Mouse (Mus musculus): Measurements from ENCODE around the gene Hoxa6. TPM values are rescaled to one million over a fixed set of nuclear protein-coding genes. Genes with fewer than 3 reads are reported as not detected.

Hoxa6 gene
- polyA plus RNA-seq (2011; ENCODE audit: insufficient read depth, insufficient read length, low read depth, missing spikeins), result not detected in 2 replicates

- peak within 1 kb of the TSS; percentile 31 for H3K4me3 ChIP-seq (ENCODE audit: low read depth, low read length)
- H3K4me1 ChIP-seq (ENCODE audit: control insufficient read depth, insufficient read depth, low read length), result no peaks in the 10 kb centered on the region
- H3K9ac ChIP-seq (ENCODE audit: low read depth, poor library complexity, severe bottlenecking), result peak within 1 kb of the TSS; percentile 9
- no peak within 1 kb of the TSS for H3K27ac ChIP-seq (ENCODE audit: insufficient read depth, low read length)
- no peaks in the 10 kb centered on the region for H3K36me3 ChIP-seq (ENCODE audit: control insufficient read depth, insufficient read depth, low read length, poor library complexity, severe bottlenecking)
- TF ChIP-seq EP300 (IDR thresholded peaks at IDR 0.05; ENCODE audit: insufficient read depth, low read depth, low read length) (no peak), POLR2A (IDR thresholded peaks at IDR 0.05; ENCODE audit: insufficient read depth, low read length) (no peak), CTCF (IDR thresholded peaks at IDR 0.05; ENCODE audit: low read depth, low read length) (no peak)
- no peaks in the 10 kb centered on the region for H3K9me3 ChIP-seq (replicated peaks; ENCODE audit: control insufficient read depth, insufficient read depth, low read length, poor library complexity, severe bottlenecking)
- H3K27me3 ChIP-seq (ENCODE audit: control insufficient read depth, insufficient read depth, low read length, poor library complexity, severe bottlenecking), result peaks cover 34% of the 10 kb centered on the region
These were observed at the start of gene Hoxa6 for GRCm38 (mm10) chr6:52208072-52208867. Gene Hoxa6 (minus strand): TSS chr6:52208722.

GRCm38 (mm10) chr6:52256956-52257355 lies 48.4 kb upstream of the Hoxa6 start:
- H3K9ac ChIP-seq (ENCODE audit: low read depth, poor library complexity, severe bottlenecking), result no peak overlapping the region
- H3K27ac ChIP-seq (ENCODE audit: insufficient read depth, low read length), result no peak overlapping the region
- peaks cover 51% of the 10 kb centered on the region for H3K27me3 ChIP-seq (ENCODE audit: control insufficient read depth, insufficient read depth, low read length, poor library complexity, severe bottlenecking)

GRCm38 (mm10) chr6:52253511-52254500 lies 45.3 kb upstream of the Hoxa6 start:
- H3K27me3 ChIP-seq (ENCODE audit: control insufficient read depth, insufficient read depth, low read length, poor library complexity, severe bottlenecking), result peaks cover 43% of the 10 kb centered on the region
- TF ChIP-seq EP300 (IDR thresholded peaks at IDR 0.05; ENCODE audit: insufficient read depth, low read depth, low read length) (no peak), POLR2A (IDR thresholded peaks at IDR 0.05; ENCODE audit: insufficient read depth, low read length) (no peak), CTCF (IDR thresholded peaks at IDR 0.05; ENCODE audit: low read depth, low read length) (no peak)

More at GRCm38 (mm10) chr6:52256956-52257355, 48.4 kb upstream of the Hoxa6 start:
- Histone ChIP-seq H3K4me1 (ENCODE audit: control insufficient read depth, insufficient read depth, low read length) (no peaks in the 10 kb centered on the region), H3K9me3 (replicated peaks; ENCODE audit: control insufficient read depth, insufficient read depth, low read length, poor library complexity, severe bottlenecking) (no peaks in the 10 kb centered on the region), H3K36me3 (ENCODE audit: control insufficient read depth, insufficient read depth, low read length, poor library complexity, severe bottlenecking) (no peaks in the 10 kb centered on the region), H3K4me3 (ENCODE audit: low read depth, low read length) (no peak overlapping the region)
- TF ChIP-seq POLR2A (IDR thresholded peaks at IDR 0.05; ENCODE audit: insufficient read depth, low read length), result no peak
- peak; percentile 37 for TF ChIP-seq CTCF (IDR thresholded peaks at IDR 0.05; ENCODE audit: low read depth, low read length)

GRCm38 (mm10) chr6:52252775-52253376 lies 44.4 kb upstream of the Hoxa6 start:
- Histone ChIP-seq H3K27ac (ENCODE audit: insufficient read depth, low read length) (no peak overlapping the region), H3K4me1 (ENCODE audit: control insufficient read depth, insufficient read depth, low read length) (no peaks in the 10 kb centered on the region), H3K9me3 (replicated peaks; ENCODE audit: control insufficient read depth, insufficient read depth, low read length, poor library complexity, severe bottlenecking) (no peaks in the 10 kb centered on the region), H3K27me3 (ENCODE audit: control insufficient read depth, insufficient read depth, low read length, poor library complexity, severe bottlenecking) (peaks cover 45% of the 10 kb centered on the region), H3K36me3 (ENCODE audit: control insufficient read depth, insufficient read depth, low read length, poor library complexity, severe bottlenecking) (no peaks in the 10 kb centered on the region), H3K9ac (ENCODE audit: low read depth, poor library complexity, severe bottlenecking) (no peak overlapping the region), H3K4me3 (ENCODE audit: low read depth, low read length) (no peak overlapping the region)
- TF ChIP-seq CTCF (IDR thresholded peaks at IDR 0.05; ENCODE audit: low read depth, low read length) (no peak), POLR2A (IDR thresholded peaks at IDR 0.05; ENCODE audit: insufficient read depth, low read length) (no peak), EP300 (IDR thresholded peaks at IDR 0.05; ENCODE audit: insufficient read depth, low read depth, low read length) (no peak)

More at GRCm38 (mm10) chr6:52253511-52254500, 45.3 kb upstream of the Hoxa6 start:
- Histone ChIP-seq H3K27ac (ENCODE audit: insufficient read depth, low read length) (no peak overlapping the region), H3K4me3 (ENCODE audit: low read depth, low read length) (0 out of 2 replicates have a peak overlapping the region, but pooled peaks have one; percentile 27), H3K9me3 (replicated peaks; ENCODE audit: control insufficient read depth, insufficient read depth, low read length, poor library complexity, severe bottlenecking) (no peaks in the 10 kb centered on the region), H3K9ac (ENCODE audit: low read depth, poor library complexity, severe bottlenecking) (no peak overlapping the region), H3K36me3 (ENCODE audit: control insufficient read depth, insufficient read depth, low read length, poor library complexity, severe bottlenecking) (no peaks in the 10 kb centered on the region), H3K4me1 (ENCODE audit: control insufficient read depth, insufficient read depth, low read length) (no peaks in the 10 kb centered on the region)

GRCm38 (mm10) chr6:52252016-52252774 lies 43.7 kb upstream of the Hoxa6 start:
- Histone ChIP-seq H3K27me3 (ENCODE audit: control insufficient read depth, insufficient read depth, low read length, poor library complexity, severe bottlenecking) (peaks cover 49% of the 10 kb centered on the region), H3K9me3 (replicated peaks; ENCODE audit: control insufficient read depth, insufficient read depth, low read length, poor library complexity, severe bottlenecking) (no peaks in the 10 kb centered on the region), H3K36me3 (ENCODE audit: control insufficient read depth, insufficient read depth, low read length, poor library complexity, severe bottlenecking) (no peaks in the 10 kb centered on the region), H3K9ac (ENCODE audit: low read depth, poor library complexity, severe bottlenecking) (no peak overlapping the region), H3K27ac (ENCODE audit: insufficient read depth, low read length) (no peak overlapping the region), H3K4me1 (ENCODE audit: control insufficient read depth, insufficient read depth, low read length) (no peaks in the 10 kb centered on the region), H3K4me3 (ENCODE audit: low read depth, low read length) (no peak overlapping the region)
- no peak for TF ChIP-seq POLR2A (IDR thresholded peaks at IDR 0.05; ENCODE audit: insufficient read depth, low read length)
- TF ChIP-seq EP300 (IDR thresholded peaks at IDR 0.05; ENCODE audit: insufficient read depth, low read depth, low read length), result no peak
- no peak for TF ChIP-seq CTCF (IDR thresholded peaks at IDR 0.05; ENCODE audit: low read depth, low read length)

Data from ES-Bruce4 (cell line).